Mouse (Mus musculus) olfactory bulb, adult 2 months (tissue): ENCODE results near the gene Fh1.

ENCODE experiments used
- CTCF ChIP-seq: fragments of 200-500 bp; IDR thresholded peaks from 2 replicates; pipeline ENCODE4 v1.5.1; 2012; ENCODE audit warnings: low read depth, mild to moderate bottlenecking, low read length, moderate library complexity; ENCODE audit not compliant: insufficient read depth
- POLR2A ChIP-seq: fragments of 200-500 bp; IDR thresholded peaks from 2 replicates; pipeline ENCODE4 v1.6.1; 2012; ENCODE audit warnings: mild to moderate bottlenecking, low read depth, low read length, moderate library complexity; ENCODE audit not compliant: insufficient read depth

DNA sequence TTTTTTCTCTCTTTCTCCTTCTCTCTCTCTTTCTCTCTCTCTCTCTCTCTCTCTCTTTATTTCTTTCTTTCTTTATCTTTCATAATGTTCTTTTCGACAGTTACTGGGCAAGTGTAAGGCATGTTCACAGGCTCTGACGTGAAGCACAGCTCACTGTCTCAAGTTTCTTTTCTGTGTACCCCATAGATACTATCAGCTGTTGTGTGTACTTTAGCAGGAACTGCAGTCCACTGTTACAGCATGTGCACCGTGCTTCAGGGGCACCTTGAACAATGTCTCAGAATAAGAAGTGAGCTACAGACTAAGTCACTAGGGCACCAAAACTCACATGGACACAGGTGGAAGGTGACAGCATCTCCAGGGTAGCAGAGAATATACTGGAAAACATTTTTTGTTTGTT, 73.0 kb downstream of the Fh1 start:
- no peak for TF ChIP-seq POLR2A
- no peak for TF ChIP-seq CTCF
